Comparison of ENCODE assay signal across 25 mouse cellular contexts in the genomic region with DNA sequence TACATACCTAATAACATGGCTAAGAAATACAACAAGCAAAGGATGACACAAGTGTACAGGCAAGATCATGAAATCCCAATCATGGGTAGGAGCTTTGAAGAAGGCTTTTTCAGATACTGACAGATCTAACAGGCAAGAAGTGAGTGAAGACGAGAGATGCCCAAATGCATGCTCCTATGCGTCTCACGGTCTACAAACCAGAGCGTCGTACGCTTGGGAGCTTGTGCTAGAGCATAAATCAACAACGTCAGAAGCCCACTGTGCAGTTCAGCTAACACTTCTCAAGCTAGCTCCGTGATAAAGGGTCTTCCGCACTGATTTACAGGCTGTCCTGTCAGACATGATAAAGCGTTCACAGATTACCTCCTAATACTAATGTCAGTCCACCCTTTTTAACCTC.
"Had no signal": no experiment of that assay in that cellular context is flagged by ENCODE, and none has a peak within 500 bp of the region (broad histone marks: within the 10 kb centered on the region; RNA-seq: fewer than 3 reads in every experiment).

No protein-coding gene starts in this region.

- H3K4me3 ChIP-seq: heart, adult 2 months; heart, embryonic 13.5 days; heart, embryonic 15.5 days; hindbrain, embryonic 13.5 days; hindbrain, embryonic 15.5 days; kidney, embryonic 15.5 days; limb, embryonic 13.5 days; limb, embryonic 15.5 days; liver, embryonic 12.5 days had no signal

- H3K4me1 ChIP-seq: hindbrain, embryonic 13.5 days; hindbrain, embryonic 15.5 days; liver, embryonic 12.5 days had no signal

- H3K4me2 ChIP-seq: heart, embryonic 11.5 days; heart, embryonic 13.5 days; heart, embryonic 15.5 days; hindbrain, embryonic 13.5 days; hindbrain, embryonic 15.5 days; kidney, embryonic 15.5 days; limb, embryonic 13.5 days; limb, embryonic 15.5 days; liver, embryonic 12.5 days had no signal

- H3K27me3 ChIP-seq: hindbrain, embryonic 13.5 days; hindbrain, embryonic 15.5 days; limb, embryonic 15.5 days; liver, embryonic 12.5 days had no signal

- H3K27ac ChIP-seq: heart, adult 2 months; heart, embryonic 13.5 days; heart, embryonic 15.5 days; hindbrain, embryonic 13.5 days; hindbrain, embryonic 15.5 days; hindbrain, postnatal 0 days; kidney, embryonic 15.5 days; limb, embryonic 13.5 days; limb, embryonic 15.5 days; liver, embryonic 12.5 days; liver, embryonic 14.5 days had no signal

- H3K36me3 ChIP-seq: heart, embryonic 13.5 days; heart, embryonic 15.5 days; hindbrain, embryonic 13.5 days; hindbrain, embryonic 15.5 days; kidney, embryonic 15.5 days; limb, embryonic 13.5 days; limb, embryonic 15.5 days; liver, embryonic 12.5 days had no signal

- DNase-seq: gastrocnemius, postnatal 14 days; gastrocnemius, postnatal 36 days; heart, adult 11 months; heart, adult 2 months; heart, postnatal 14 days; heart, postnatal 36 days; kidney, adult 11 months; kidney, adult 8-10 months; kidney, postnatal 10 days; kidney, postnatal 36 days; layer of hippocampus, adult 9-11 months; layer of hippocampus, postnatal 36 days; left cerebral cortex, postnatal 4 days had no signal

- H3K9me3 ChIP-seq: heart, embryonic 13.5 days; heart, embryonic 15.5 days; hindbrain, embryonic 13.5 days; hindbrain, embryonic 15.5 days; kidney, embryonic 15.5 days; limb, embryonic 13.5 days; limb, embryonic 15.5 days; liver, embryonic 12.5 days had no signal

- H3K9ac ChIP-seq: heart, embryonic 13.5 days; heart, embryonic 15.5 days; hindbrain, embryonic 13.5 days; hindbrain, embryonic 15.5 days; kidney, embryonic 15.5 days; limb, embryonic 13.5 days; limb, embryonic 15.5 days; liver, embryonic 12.5 days; liver, embryonic 14.5 days had no signal

- ATAC-seq: hindbrain, postnatal 0 days; intestine, embryonic 16.5 days; liver, embryonic 12.5 days had no signal
